Mouse (Mus musculus) heart, embryonic 14.5 days (tissue): ENCODE results near the gene Ank3. TPM values are rescaled to one million over a fixed set of nuclear protein-coding genes. Genes with fewer than 3 reads are reported as not detected.
A peak's percentile ranks its signal among the peaks of the same experiment; 100 is the strongest.

ENCODE experiments used
- ATAC-seq: fragments of 200-750 bp; cut with Nextera tagmentation; 2 replicates; pipeline ENCODE4 v1.8.0; 2017; ENCODE audit warnings: low read depth, moderate TSS enrichment; ENCODE audit not compliant: insufficient number of reproducible peaks, insufficient read depth, low FRiP score
- H3K27ac ChIP-seq, 2 experiments: fragments of 200-500 bp in 1 of 2; fragments of 300-500 bp in 1 of 2; sonication (generic) in 1 of 2; replicated peaks in 1 of 2; 2 replicates each; pipeline ENCODE4 v1.5.1; 2012 to 2014; ENCODE audit warnings: low read depth in 2 of 2, low read length in 2 of 2, control low read depth in 1 of 2, mild to moderate bottlenecking in 1 of 2, mixed read lengths in 1 of 2; ENCODE audit not compliant: control insufficient read depth in 1 of 2, insufficient read depth in 1 of 2
- H3K27me3 ChIP-seq: fragments of 300-500 bp; sonication (generic); 2 replicates; pipeline ENCODE4 v1.6.1; 2014; ENCODE audit warnings: mild to moderate bottlenecking, low read length, control low read depth; ENCODE audit not compliant: control insufficient read depth, insufficient read depth
- H3K36me3 ChIP-seq: fragments of 300-500 bp; sonication (generic); 2 replicates; pipeline ENCODE4 v1.6.1; 2014; ENCODE audit warnings: mild to moderate bottlenecking, control low read depth, low read length, mixed read lengths; ENCODE audit not compliant: control insufficient read depth, insufficient read depth
- H3K4me1 ChIP-seq, 2 experiments: fragments of 200-500 bp in 1 of 2; fragments of 300-500 bp in 1 of 2; sonication (generic) in 1 of 2; 2 replicates each; pipeline ENCODE4 v1.6.1; 2012 to 2014; ENCODE audit warnings: low read length in 2 of 2, control low read depth in 1 of 2, mixed read lengths in 1 of 2; ENCODE audit not compliant: control insufficient read depth in 2 of 2, insufficient read depth in 2 of 2
- H3K4me2 ChIP-seq: fragments of 300-500 bp; sonication (generic); 2 replicates; pipeline ENCODE4 v1.6.1; 2014; ENCODE audit warnings: mild to moderate bottlenecking, low read length
- H3K4me3 ChIP-seq, 2 experiments: fragments of 200-500 bp in 1 of 2; fragments of 300-500 bp in 1 of 2; sonication (generic) in 1 of 2; 2 replicates each; pipeline ENCODE4 v1.5.1; 2012 to 2014; ENCODE audit warnings: low read length in 2 of 2, mild to moderate bottlenecking in 2 of 2, control low read depth in 1 of 2, low read depth in 1 of 2, moderate library complexity in 1 of 2; ENCODE audit not compliant: control insufficient read depth in 1 of 2, insufficient read depth in 1 of 2
- H3K9ac ChIP-seq: fragments of 300-500 bp; sonication (generic); 2 replicates; pipeline ENCODE4 v1.6.1; 2014; ENCODE audit warnings: mild to moderate bottlenecking, low read length
- H3K9me3 ChIP-seq: fragments of 300-500 bp; sonication (generic); 2 replicates; pipeline ENCODE4 v1.6.1; 2016; ENCODE audit warnings: low read length, control low read depth; ENCODE audit not compliant: control insufficient read depth
- WGBS: fragments of 180-500 bp; shearing (Covaris S2); extraction: QIAGEN DNeasy Blood & Tissue Kit; methylation state at CpG from one replicate; pipeline ENCODE4 v1.1.7; 2014; 5-methylcytosine and 5-hydroxymethylcytosine counted together
- polyA plus RNA-seq: library from polyadenylated mRNA; unstranded; fragments of >200 nt; fragmentation: Nextera tagmentation; extraction: Ambion mirVana; gene quantifications from 2 replicates; pipeline ENCODE4 v1.2.1, GENCODE M21; 2014

Gene Ank3
- polyA plus RNA-seq, 1 experiment from 2014 or later: 43.2 TPM

DNA sequence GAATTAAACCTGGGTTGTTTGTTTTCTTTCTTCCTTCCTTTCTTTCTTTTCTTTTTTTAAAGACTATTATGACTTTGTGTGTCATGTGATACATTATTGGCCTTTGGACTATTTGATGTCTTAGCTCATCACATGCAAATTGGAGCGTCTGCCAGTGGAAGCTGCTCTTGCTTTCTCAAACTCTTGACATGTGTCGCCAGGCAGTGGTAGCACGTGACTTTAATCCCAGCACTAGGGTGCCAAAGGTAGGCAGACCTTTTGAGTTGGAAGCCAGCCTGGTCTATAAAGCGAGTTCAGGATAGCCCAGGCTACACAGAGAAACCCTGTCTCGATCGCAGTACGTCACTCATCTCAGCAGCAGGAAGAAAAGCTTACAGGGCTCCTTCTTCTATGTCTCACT is 542.4 kb downstream of the Ank3 start:
- Histone ChIP-seq H3K4me3 (no peak overlapping the region), H3K36me3 (peaks cover 18% of the 10 kb centered on the region), H3K27ac (no peak overlapping the region), H3K27me3 (no peaks in the 10 kb centered on the region), H3K4me1 (peaks cover 10 to 25% of the 10 kb centered on the region in 2 experiments), H3K9me3 (no peaks in the 10 kb centered on the region), H3K4me2 (no peak overlapping the region), H3K9ac (no peak overlapping the region)
- no peak for ATAC-seq
- WGBS: 92% methylated on average over 7 of the region's 7 CpGs

DNA sequence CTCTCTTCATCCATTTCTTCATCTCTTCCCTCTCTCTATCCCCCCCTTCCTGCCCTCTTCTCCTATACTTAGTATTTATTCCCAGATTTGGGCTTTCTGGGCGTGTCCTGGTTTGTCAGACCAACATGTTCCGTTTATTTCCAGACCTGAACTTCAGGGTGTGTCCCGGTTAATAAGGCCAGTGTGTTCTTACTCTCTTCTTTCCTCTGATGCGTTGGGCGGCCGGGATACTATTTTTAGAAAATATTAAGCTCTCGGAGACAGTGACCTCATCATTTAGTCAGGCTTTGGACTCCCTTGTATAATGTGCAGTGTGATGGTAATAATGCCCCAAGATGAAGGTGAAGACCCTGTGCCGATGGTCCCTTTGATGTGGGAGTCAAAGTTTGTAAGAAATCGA is 546.3 kb downstream of the Ank3 start:
- Histone ChIP-seq H3K9ac (no peak overlapping the region), H3K27me3 (no peaks in the 10 kb centered on the region), H3K4me1 (peaks cover 10 to 25% of the 10 kb centered on the region in 2 experiments), H3K9me3 (no peaks in the 10 kb centered on the region), H3K4me2 (peak overlapping the region; percentile 37; the same call in 1 of the 2 replicates), H3K4me3 (no peak overlapping the region), H3K27ac (peak overlapping the region; percentile 31 to 47; a peak in 2 of 4 replicates), H3K36me3 (no peaks in the 10 kb centered on the region)
- WGBS: 29% methylated on average over 9 of the region's 9 CpGs
- no peak for ATAC-seq

DNA sequence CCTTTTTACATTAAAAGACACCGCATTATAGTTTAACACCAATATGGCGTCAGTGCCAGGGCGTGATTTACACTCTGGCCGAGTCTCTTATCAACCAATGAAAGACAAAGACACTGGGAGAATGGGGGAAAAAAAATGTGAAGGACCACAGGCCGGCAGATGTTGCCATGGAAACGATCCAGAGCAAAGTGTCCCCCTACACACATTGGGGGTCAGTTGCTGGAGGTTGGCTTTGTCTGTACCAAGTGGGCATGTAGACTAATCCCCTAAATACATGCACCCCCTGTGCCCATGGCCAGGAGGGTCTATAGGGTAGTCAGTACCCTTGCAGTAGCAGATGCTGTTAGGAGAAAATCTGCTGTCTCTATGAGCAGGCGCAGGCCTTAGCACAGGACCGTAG is 547.3 kb downstream of the Ank3 start:
- Histone ChIP-seq H3K4me1 (peaks cover 10 to 25% of the 10 kb centered on the region in 2 experiments), H3K36me3 (no peaks in the 10 kb centered on the region), H3K4me3 (no peak overlapping the region), H3K4me2 (no peak overlapping the region), H3K27ac (no peak overlapping the region), H3K9ac (no peak overlapping the region), H3K27me3 (no peaks in the 10 kb centered on the region), H3K9me3 (no peaks in the 10 kb centered on the region)
- no peak for ATAC-seq
- WGBS: 81% methylated on average over 8 of the region's 8 CpGs

DNA sequence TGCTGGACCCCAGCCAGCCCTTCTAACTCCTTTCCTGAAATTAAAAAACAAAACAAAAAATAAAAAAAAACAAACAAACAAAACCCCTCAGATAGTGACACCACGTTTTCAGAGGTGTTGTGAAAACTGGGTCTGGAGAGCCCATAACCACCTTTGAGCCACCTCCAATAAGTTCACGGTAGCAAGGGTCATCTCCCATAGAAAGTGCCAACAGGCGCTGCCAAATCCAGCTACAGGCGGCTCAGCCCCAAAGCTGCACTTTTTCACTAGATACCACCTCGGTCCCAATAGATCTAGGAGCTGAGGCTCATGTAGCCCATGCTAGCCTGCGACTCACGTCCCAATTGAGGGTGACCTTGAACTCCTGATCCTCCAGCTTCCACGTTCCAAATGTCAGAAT is 547.7 kb downstream of the Ank3 start:
- peaks cover 10 to 25% of the 10 kb centered on the region in 2 experiments for H3K4me1 ChIP-seq
- WGBS: 84% methylated on average over 8 of the region's 8 CpGs

DNA sequence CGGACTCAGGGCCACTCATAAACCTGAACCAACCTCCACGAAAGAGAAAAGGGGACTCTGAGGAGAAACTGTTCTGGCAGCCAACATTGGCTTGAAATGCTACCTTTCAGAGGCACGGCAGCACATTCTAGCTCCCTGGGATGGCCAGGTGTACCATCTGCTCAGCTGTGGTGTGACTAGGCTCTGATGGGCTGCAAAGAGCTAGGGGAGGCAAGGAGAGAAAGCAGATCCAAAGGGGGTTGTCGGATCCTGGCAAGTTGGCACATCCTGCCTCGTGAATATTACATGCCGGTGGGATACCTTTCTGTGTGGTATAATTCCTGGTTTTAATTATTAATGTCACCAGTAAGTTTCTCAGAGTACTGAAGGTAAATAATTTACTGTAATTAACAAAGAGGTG is 548.5 kb downstream of the Ank3 start:
- Histone ChIP-seq H3K4me3 (no peak overlapping the region), H3K4me1 (peaks cover 10 to 25% of the 10 kb centered on the region in 2 experiments), H3K36me3 (no peaks in the 10 kb centered on the region), H3K9ac (no peak overlapping the region), H3K9me3 (no peaks in the 10 kb centered on the region), H3K27me3 (no peaks in the 10 kb centered on the region), H3K4me2 (no peak overlapping the region), H3K27ac (no peak overlapping the region)
- no peak for ATAC-seq
- 88% methylated on average over 6 of the region's 6 CpGs for WGBS

More for the DNA sequence above, 547.7 kb downstream of the Ank3 start:
- Histone ChIP-seq H3K9me3 (no peaks in the 10 kb centered on the region), H3K4me3 (no peak overlapping the region), H3K4me2 (no peak overlapping the region), H3K27me3 (no peaks in the 10 kb centered on the region), H3K27ac (no peak overlapping the region), H3K9ac (no peak overlapping the region), H3K36me3 (no peaks in the 10 kb centered on the region)
- no peak for ATAC-seq

DNA sequence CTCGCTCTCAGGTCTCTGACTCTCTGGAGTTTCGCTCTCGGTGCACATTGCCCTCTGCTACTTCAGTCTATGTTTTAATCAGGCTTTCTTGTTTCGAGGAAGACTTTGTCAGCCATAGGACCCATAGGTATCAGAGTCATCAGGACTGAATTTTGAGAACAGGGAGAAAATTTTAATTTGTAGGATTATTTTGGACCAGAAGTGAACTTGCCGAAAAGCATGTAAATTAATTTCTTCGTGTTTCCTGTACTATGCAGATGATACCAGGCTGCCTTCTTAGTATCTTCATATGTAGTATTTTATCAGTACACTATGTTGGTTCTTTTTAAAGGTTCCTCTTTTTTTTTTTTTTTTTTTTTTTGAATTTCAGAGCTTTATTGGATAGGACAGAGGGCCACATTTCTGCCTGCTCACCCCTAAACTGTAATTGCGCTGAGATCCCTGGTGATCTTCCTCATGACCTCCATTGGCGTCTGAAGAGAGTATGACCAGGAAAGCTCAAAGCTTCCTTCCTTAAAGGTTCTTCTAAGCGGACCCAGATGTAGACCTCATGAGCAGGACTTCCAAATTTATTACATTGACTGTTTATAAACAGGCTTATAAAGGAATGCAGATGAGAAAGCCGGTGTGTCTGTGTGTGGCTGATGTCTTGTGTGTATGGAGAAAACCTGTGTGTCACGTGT is 551.8 kb downstream of the Ank3 start:
- ATAC-seq: no peak
- Histone ChIP-seq H3K4me3 (no peak overlapping the region), H3K9ac (no peak overlapping the region), H3K36me3 (peaks cover 8% of the 10 kb centered on the region; the same call in 1 of the 2 replicates), H3K4me1 (peaks cover 0 to under 1% of the 10 kb centered on the region in 2 experiments; a peak in 3 of 4 replicates), H3K9me3 (no peaks in the 10 kb centered on the region), H3K27me3 (no peaks in the 10 kb centered on the region), H3K4me2 (no peak overlapping the region), H3K27ac (no peak overlapping the region)
- 91% methylated on average over 11 of the region's 11 CpGs for WGBS

DNA sequence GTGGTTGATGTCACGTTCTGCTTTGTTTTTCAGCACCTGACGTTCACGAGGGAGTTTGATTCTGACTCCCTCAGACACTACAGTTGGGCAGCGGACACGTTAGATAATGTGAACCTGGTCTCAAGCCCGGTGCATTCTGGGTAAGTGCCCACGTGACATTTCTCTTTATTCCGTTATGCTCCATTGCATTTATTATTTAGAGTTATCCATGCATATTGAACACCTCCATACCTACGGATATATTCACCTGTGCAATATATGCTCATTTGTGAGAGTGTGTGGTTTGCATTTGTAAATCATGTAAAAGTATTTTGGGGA is 552.3 kb downstream of the Ank3 start:
- H3K36me3 ChIP-seq: peaks cover 10% of the 10 kb centered on the region
- no peaks in the 10 kb centered on the region for H3K4me1 ChIP-seq
- no peaks in the 10 kb centered on the region for H3K9me3 ChIP-seq
- H3K27ac ChIP-seq: no peak overlapping the region
- H3K4me3 ChIP-seq: no peak overlapping the region
- 86% methylated on average over 9 of the region's 9 CpGs for WGBS
- no peak overlapping the region for H3K4me2 ChIP-seq
- H3K27me3 ChIP-seq: no peaks in the 10 kb centered on the region
- H3K9ac ChIP-seq: no peak overlapping the region
- no peak for ATAC-seq

DNA sequence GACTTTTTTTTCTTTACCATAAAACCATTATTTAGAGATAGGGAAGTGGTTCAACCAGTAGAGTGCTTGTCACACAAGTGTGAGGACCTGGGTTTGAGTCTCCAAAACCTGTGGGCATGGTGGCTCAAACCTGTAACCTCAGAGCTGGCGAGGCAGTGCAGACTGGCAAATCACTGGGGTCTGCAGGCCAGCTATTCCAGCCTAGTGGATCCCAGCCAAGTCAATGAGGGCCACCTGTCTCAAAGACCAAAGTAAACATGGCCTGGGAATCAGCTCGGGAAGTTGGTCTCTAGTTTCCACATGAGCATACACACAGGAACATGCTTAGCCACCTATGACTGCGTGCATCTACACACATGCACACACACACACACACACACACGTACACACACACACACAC is 552.9 kb downstream of the Ank3 start:
- H3K9ac ChIP-seq: no peak overlapping the region
- peaks cover 15% of the 10 kb centered on the region for H3K36me3 ChIP-seq
- H3K9me3 ChIP-seq: no peaks in the 10 kb centered on the region
- H3K4me1 ChIP-seq: no peaks in the 10 kb centered on the region
- no peak overlapping the region for H3K4me3 ChIP-seq
- H3K4me2 ChIP-seq: no peak overlapping the region
- no peaks in the 10 kb centered on the region for H3K27me3 ChIP-seq
- no peak for ATAC-seq
- 75% methylated on average over 4 of the region's 4 CpGs for WGBS
- no peak overlapping the region for H3K27ac ChIP-seq
